Mouse (Mus musculus) liver, adult 2 months (tissue): Measurements from ENCODE around the gene Dapk1. TPM values are rescaled to one million over a fixed set of nuclear protein-coding genes. Genes with fewer than 3 reads are reported as not detected.
A peak's percentile ranks its signal among the peaks of the same experiment; 100 is the strongest.

Source experiments
- DNase-seq: peaks from one replicate; pipeline ENCODE4 v3.0.0-alpha.2; 2011; ENCODE audit warnings: low read depth, low spot score; ENCODE audit errors: extremely low read depth
- H3K27ac ChIP-seq: fragments of 200-500 bp; replicated peaks from 2 replicates; pipeline ENCODE4 v1.5.1; 2012; ENCODE audit warnings: low read depth, mild to moderate bottlenecking, control low read depth, inconsistent platforms, low read length; ENCODE audit not compliant: insufficient read depth
- H3K27me3 ChIP-seq: fragments of 200-500 bp; 2 replicates; pipeline ENCODE4 v1.6.1; 2012; ENCODE audit warnings: mild to moderate bottlenecking, moderate library complexity, low read length, inconsistent platforms; ENCODE audit not compliant: control insufficient read depth, insufficient read depth
- H3K36me3 ChIP-seq: fragments of 200-500 bp; 2 replicates; pipeline ENCODE4 v1.6.1; 2012; ENCODE audit warnings: low read length, inconsistent platforms; ENCODE audit not compliant: control insufficient read depth, insufficient read depth
- H3K4me1 ChIP-seq: fragments of 200-500 bp; 2 replicates; pipeline ENCODE4 v1.6.1; 2011; ENCODE audit warnings: low read length; ENCODE audit not compliant: control insufficient read depth, insufficient read depth
- H3K4me3 ChIP-seq: fragments of 200-500 bp; 2 replicates; pipeline ENCODE4 v1.5.1; 2011; ENCODE audit warnings: low read depth, mild to moderate bottlenecking, control low read depth, low read length, moderate library complexity; ENCODE audit not compliant: insufficient read depth
- H3K79me2 ChIP-seq: fragments of 200-500 bp; 2 replicates; pipeline ENCODE4 v1.6.1; 2012; ENCODE audit warnings: inconsistent platforms, mild to moderate bottlenecking, low read length, moderate library complexity; ENCODE audit not compliant: control insufficient read depth, insufficient read depth
- H3K9ac ChIP-seq: fragments of 200-500 bp; 2 replicates; pipeline ENCODE4 v1.6.1; 2012; ENCODE audit warnings: low read depth, mild to moderate bottlenecking, control low read depth, inconsistent platforms, low read length
- CTCF ChIP-seq: fragments of 200-500 bp; IDR thresholded peaks from 2 replicates; pipeline ENCODE4 v1.5.1; 2011; ENCODE audit warnings: low read depth, low read length, control low read depth
- POLR2A ChIP-seq: fragments of 200-500 bp; IDR thresholded peaks from 2 replicates; pipeline ENCODE4 v1.6.1; 2011; ENCODE audit warnings: low read length, control low read depth; ENCODE audit not compliant: insufficient read depth; ENCODE audit errors: extremely low read depth
- WGBS: fragments of 180-500 bp; shearing (Covaris S2); methylation state at CpG from one replicate; pipeline ENCODE4 v1.1.7; 2018; 5-methylcytosine and 5-hydroxymethylcytosine counted together
- polyA plus RNA-seq: library from polyadenylated mRNA; depleted of rRNA; stranded (reverse); fragments of >200 nt; gene quantifications from 2 replicates; pipeline ENCODE4 v1.2.3, GENCODE M21; 2012
- total RNA-seq: library from RNA; depleted of rRNA; stranded (reverse); fragments of >200 nt; gene quantifications from 2 replicates; pipeline ENCODE4 v1.2.3, GENCODE M21; 2014

Gene Dapk1
- total and polyA plus RNA-seq, 2 experiments: 23.0 to 80.5 TPM

DNA sequence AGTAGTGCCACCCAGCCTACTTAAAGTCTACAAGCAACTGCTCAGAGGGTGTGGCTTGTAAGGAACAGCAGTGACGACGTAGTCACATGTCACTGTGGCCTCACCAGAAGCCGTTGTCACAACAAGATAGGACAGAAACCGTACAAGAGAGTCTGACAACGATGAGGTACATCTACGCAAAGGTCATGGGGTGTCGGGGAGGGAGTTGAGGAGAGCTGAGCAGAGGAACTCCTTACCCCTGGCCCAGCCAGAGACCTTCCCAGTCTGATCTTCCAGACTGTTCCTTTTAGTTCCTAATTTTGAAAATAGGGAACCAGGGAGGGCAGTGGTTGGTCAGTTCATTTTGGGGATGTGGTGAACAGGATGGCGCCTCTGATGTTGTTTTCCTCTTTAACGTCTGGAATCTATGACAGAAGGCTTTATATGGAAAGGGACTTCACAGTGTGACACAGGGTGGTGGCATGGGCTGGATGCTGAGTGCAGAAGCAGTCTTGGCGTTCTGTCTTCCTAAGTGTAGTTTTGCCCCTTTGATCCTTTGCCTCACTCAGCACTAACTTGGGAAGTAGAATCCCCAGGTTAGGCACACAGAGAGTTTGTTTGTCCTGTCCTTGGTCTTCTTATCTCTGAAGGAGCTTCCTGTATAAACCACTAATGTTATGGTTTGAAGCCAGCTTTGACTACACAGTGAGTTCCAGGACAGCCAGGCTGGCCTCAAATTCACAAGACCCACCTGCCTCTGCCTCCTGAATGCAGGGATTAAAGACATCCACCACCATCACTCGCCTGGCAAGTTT is 71.3 kb downstream of the Dapk1 start:
- H3K9ac ChIP-seq: no peak overlapping the region
- peak; percentile 60 for DNase-seq
- peaks cover 62% of the 10 kb centered on the region for H3K4me1 ChIP-seq
- H3K36me3 ChIP-seq: no peaks in the 10 kb centered on the region; the same call in 1 of the 2 replicates
- H3K79me2 ChIP-seq: peaks cover 68% of the 10 kb centered on the region
- TF ChIP-seq POLR2A: no peak
- TF ChIP-seq CTCF: no peak
- no peaks in the 10 kb centered on the region for H3K27me3 ChIP-seq
- peak overlapping the region; percentile 89 for H3K27ac ChIP-seq
- 52% methylated on average over 11 of the region's 11 CpGs for WGBS
- H3K4me3 ChIP-seq: no peak overlapping the region

DNA sequence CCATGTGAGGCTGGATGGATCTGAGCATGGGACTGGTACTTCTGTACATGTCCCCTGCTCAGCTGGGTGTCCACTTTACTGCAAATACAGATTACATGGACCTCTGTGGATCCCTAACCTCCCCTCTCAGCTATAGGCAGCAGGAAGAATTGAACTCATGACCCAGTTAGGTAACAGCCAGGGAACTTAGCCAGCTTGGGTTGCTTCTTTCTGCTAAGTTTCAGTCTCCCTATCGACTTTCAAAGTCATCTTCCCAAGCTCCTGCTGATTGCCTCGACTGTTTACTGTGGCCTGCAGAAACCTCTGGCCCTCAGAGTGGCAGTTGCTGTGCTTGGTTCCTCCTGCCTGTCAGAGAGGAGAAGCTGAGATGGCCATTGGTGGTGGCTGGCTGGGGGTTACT is 72.6 kb downstream of the Dapk1 start:
- Histone ChIP-seq H3K79me2 (peaks cover 70% of the 10 kb centered on the region), H3K9ac (0 out of 2 replicates have a peak overlapping the region, but pooled peaks have one; percentile 31), H3K4me1 (peaks cover 56% of the 10 kb centered on the region), H3K4me3 (no peak overlapping the region), H3K27me3 (no peaks in the 10 kb centered on the region), H3K27ac (peak overlapping the region; percentile 89), H3K36me3 (no peaks in the 10 kb centered on the region; the same call in 1 of the 2 replicates)
- TF ChIP-seq CTCF: no peak
- TF ChIP-seq POLR2A: no peak
- peak; percentile 82 for DNase-seq
- WGBS: 3% methylated on average over 2 of the region's 2 CpGs

DNA sequence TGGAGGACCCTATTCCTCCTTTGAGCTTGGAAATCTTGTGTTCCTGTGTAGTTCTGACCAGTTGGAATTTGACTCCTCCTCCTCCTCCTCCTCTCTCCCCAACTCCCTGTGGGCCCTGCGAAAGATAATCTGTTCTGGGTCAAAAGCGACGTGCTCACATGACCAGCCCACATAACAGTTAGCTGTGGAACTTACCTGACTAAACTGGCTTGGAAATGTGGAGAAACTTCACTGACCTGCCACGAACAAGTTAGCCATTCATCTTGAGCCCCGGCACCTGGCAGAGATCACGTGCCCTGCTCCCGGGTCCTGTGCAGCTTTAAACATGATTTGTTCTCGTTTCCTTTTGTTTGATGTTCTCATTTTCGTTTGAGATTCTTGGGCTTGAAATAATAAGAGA is 73.2 kb downstream of the Dapk1 start:
- peak overlapping the region; percentile 89 for H3K27ac ChIP-seq
- WGBS: 16% methylated on average over 9 of the region's 9 CpGs
- H3K27me3 ChIP-seq: no peaks in the 10 kb centered on the region
- no peaks in the 10 kb centered on the region; the same call in 1 of the 2 replicates for H3K36me3 ChIP-seq
- no peak overlapping the region for H3K9ac ChIP-seq
- peaks cover 64% of the 10 kb centered on the region for H3K79me2 ChIP-seq
- no peak overlapping the region for H3K4me3 ChIP-seq
- peak; percentile 72 for DNase-seq
- peaks cover 53% of the 10 kb centered on the region for H3K4me1 ChIP-seq
- TF ChIP-seq CTCF (no peak), POLR2A (no peak)

DNA sequence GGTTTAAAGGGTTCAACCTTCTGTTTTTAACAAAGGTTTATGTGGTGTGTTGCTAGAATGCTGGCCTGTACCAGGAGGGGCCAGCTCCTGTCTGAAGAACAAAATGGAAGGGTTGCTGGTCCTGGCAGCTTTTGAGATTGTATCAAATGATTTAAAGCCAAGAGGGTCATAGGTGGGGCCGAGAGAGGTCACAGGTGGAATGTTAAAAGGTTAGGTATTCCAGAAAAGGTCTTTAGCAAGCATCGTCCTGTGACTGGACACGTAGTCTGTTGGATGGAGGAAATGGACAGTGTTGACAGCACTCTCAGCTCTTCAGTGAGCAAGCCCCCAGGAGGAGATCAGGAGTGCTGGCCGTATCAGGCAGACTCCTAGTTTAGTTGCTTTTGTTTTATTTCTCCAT is 73.7 kb downstream of the Dapk1 start:
- Histone ChIP-seq H3K79me2 (peaks cover 60% of the 10 kb centered on the region), H3K27me3 (no peaks in the 10 kb centered on the region), H3K4me1 (peaks cover 48% of the 10 kb centered on the region), H3K36me3 (no peaks in the 10 kb centered on the region; the same call in 1 of the 2 replicates), H3K4me3 (no peak overlapping the region), H3K9ac (no peak overlapping the region), H3K27ac (peak overlapping the region; percentile 89)
- DNase-seq: peak; percentile 50
- TF ChIP-seq CTCF: no peak
- TF ChIP-seq POLR2A: no peak
- WGBS: 29% methylated on average over 4 of the region's 4 CpGs

DNA sequence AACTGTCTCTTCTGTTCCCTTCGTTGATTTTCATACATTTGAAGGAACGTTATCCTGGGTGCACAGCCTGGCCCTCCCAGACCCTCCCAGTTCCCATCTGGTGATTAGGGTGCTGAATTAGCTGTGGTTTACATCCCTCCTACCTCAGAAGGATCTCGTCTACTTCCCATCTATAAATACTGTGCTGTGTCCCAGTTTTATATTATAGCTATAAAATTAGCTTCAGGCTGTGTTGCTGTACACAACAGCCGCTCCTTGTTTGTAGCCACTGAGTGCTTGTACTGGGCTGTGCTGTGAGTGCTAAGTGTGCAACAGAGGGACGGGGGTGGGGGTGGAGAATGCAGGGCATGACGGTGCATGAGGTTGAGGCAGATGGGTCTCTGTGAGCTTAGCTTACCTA is 77.2 kb downstream of the Dapk1 start:
- Histone ChIP-seq H3K27ac (no peak overlapping the region), H3K79me2 (peaks cover 39% of the 10 kb centered on the region), H3K27me3 (no peaks in the 10 kb centered on the region), H3K4me3 (no peak overlapping the region), H3K9ac (no peak overlapping the region), H3K4me1 (peaks cover 33% of the 10 kb centered on the region), H3K36me3 (peaks cover 3% of the 10 kb centered on the region; the same call in 1 of the 2 replicates)
- 90% methylated on average over 6 of the region's 6 CpGs for WGBS
- DNase-seq: no peak
- no peak for TF ChIP-seq CTCF
- TF ChIP-seq POLR2A: no peak
